Mouse (Mus musculus) heart, embryonic 13.5 days (tissue): ENCODE results near the gene Taf1a. TPM values are rescaled to one million over a fixed set of nuclear protein-coding genes. Genes with fewer than 3 reads are reported as not detected.
"Not testable (repeated sequence)": the region's sequence is repeated elsewhere in the genome, so short reads cannot be mapped to it uniquely, and the experiment has no call there.

Experiments
- ATAC-seq: fragments of 200-750 bp; cut with Nextera tagmentation; 2 replicates; pipeline ENCODE4 v1.8.0; 2017; ENCODE audit warnings: moderate TSS enrichment; ENCODE audit not compliant: insufficient number of reproducible peaks, low FRiP score, low TSS enrichment; ENCODE audit errors: extremely low read depth
- H3K27ac ChIP-seq: fragments of 300-500 bp; sonication (generic); replicated peaks from 2 replicates; pipeline ENCODE4 v1.5.1; 2015; ENCODE audit warnings: moderate library complexity, mild to moderate bottlenecking, inconsistent platforms
- H3K27me3 ChIP-seq: fragments of 300-500 bp; sonication (generic); replicated peaks from 2 replicates; pipeline ENCODE4 v1.6.1; 2015; ENCODE audit warnings: mild to moderate bottlenecking, inconsistent platforms
- H3K36me3 ChIP-seq: fragments of 300-500 bp; sonication (generic); 2 replicates; pipeline ENCODE4 v1.6.1; 2015; ENCODE audit warnings: mild to moderate bottlenecking, inconsistent platforms
- H3K4me1 ChIP-seq: fragments of 300-500 bp; sonication (generic); 2 replicates; pipeline ENCODE4 v1.6.1; 2015; ENCODE audit warnings: inconsistent platforms
- H3K4me2 ChIP-seq: fragments of 300-500 bp; sonication (generic); 2 replicates; pipeline ENCODE4 v1.6.1; 2015; ENCODE audit warnings: inconsistent platforms, mild to moderate bottlenecking, moderate library complexity
- H3K4me3 ChIP-seq: fragments of 300-500 bp; sonication (generic); 2 replicates; pipeline ENCODE4 v1.5.1; 2015; ENCODE audit warnings: moderate library complexity, mild to moderate bottlenecking, inconsistent platforms
- H3K9ac ChIP-seq: fragments of 300-500 bp; sonication (generic); 2 replicates; pipeline ENCODE4 v1.6.1; 2015; ENCODE audit warnings: inconsistent platforms, mild to moderate bottlenecking, moderate library complexity
- H3K9me3 ChIP-seq: fragments of 300-500 bp; sonication (generic); 2 replicates; pipeline ENCODE4 v1.6.1; 2016; ENCODE audit warnings: inconsistent platforms
- WGBS: fragments of 180-500 bp; shearing (Covaris S2); methylation state at CpG from one replicate; pipeline ENCODE4 v1.1.7; 2015; ENCODE audit warnings: mixed read lengths; 5-methylcytosine and 5-hydroxymethylcytosine counted together
- polyA plus RNA-seq: library from polyadenylated mRNA; unstranded; fragments of >200 nt; fragmentation: Nextera tagmentation; extraction: Ambion mirVana; gene quantifications from 2 replicates; pipeline ENCODE4 v1.2.1, GENCODE M21; 2015

Taf1a gene
- 13.5 and 13.8 TPM in 2 replicates for polyA plus RNA-seq

- peaks cover 22% of the 10 kb centered on the region for H3K36me3 ChIP-seq
- peak within 1 kb of the TSS; percentile 51; the same call in 1 of the 2 replicates for H3K27ac ChIP-seq
- H3K27me3 ChIP-seq = peaks cover 25% of the 10 kb centered on the region
- H3K4me2 ChIP-seq = peak within 1 kb of the TSS; percentile 90
- H3K4me1 ChIP-seq = peaks cover 10% of the 10 kb centered on the region
- 6% methylated on average over 44 of the region's 44 CpGs for WGBS
- H3K9ac ChIP-seq = peak within 1 kb of the TSS; percentile 80
- peak within 1 kb of the TSS; percentile 66 for H3K4me3 ChIP-seq
- peak; percentile 99 for ATAC-seq
- H3K9me3 ChIP-seq = no peaks in the 10 kb centered on the region
These were observed at the start of gene Taf1a for GRCm38 (mm10) chr1:183388426-183389406. Gene Taf1a, plus strand, starts transcription at chr1:183388981.

GRCm38 (mm10) chr1:183342902-183343301 is 45.9 kb upstream of the Taf1a start:
- 88% methylated on average over 1 of the region's 1 CpGs for WGBS
- not testable (repeated sequence) for H3K4me3 ChIP-seq, H3K4me2 ChIP-seq, H3K27me3 ChIP-seq, H3K27ac ChIP-seq, H3K9ac ChIP-seq, H3K9me3 ChIP-seq, ATAC-seq
- Histone ChIP-seq H3K36me3 (peaks cover 49% of the 10 kb centered on the region), H3K4me1 (peaks cover 14% of the 10 kb centered on the region)

- peaks cover 51% of the 10 kb centered on the region for H3K36me3 ChIP-seq
- no peaks in the 10 kb centered on the region for H3K9me3 ChIP-seq
These were observed 43.6 kb upstream of the Taf1a start for GRCm38 (mm10) chr1:183344886-183345816.

GRCm38 (mm10) chr1:183345817-183346195 is 43.0 kb upstream of the Taf1a start:
- Histone ChIP-seq H3K4me2 (peak overlapping the region; percentile 96), H3K4me3 (peak overlapping the region; percentile 79), H3K36me3 (peaks cover 51% of the 10 kb centered on the region), H3K27me3 (no peaks in the 10 kb centered on the region), H3K27ac (peak overlapping the region; percentile 81), H3K9me3 (no peaks in the 10 kb centered on the region), H3K9ac (peak overlapping the region; percentile 93), H3K4me1 (peaks cover 14% of the 10 kb centered on the region)
- no peak for ATAC-seq
- 5% methylated on average over 10 of the region's 10 CpGs for whole genome bisulfite sequencing

More at GRCm38 (mm10) chr1:183344886-183345816, 43.6 kb upstream of the Taf1a start:
- ATAC-seq = peak; percentile 99
- peak overlapping the region; percentile 81 for H3K27ac ChIP-seq
- no peaks in the 10 kb centered on the region for H3K27me3 ChIP-seq
- under 1% methylated on average over 72 of the region's 72 CpGs for WGBS
- peak overlapping the region; percentile 79 for H3K4me3 ChIP-seq
- peak overlapping the region; percentile 93 for H3K9ac ChIP-seq
- peaks cover 14% of the 10 kb centered on the region for H3K4me1 ChIP-seq
- peak overlapping the region; percentile 96 for H3K4me2 ChIP-seq

- H3K9me3 ChIP-seq = no peaks in the 10 kb centered on the region
- peaks cover 11% of the 10 kb centered on the region for H3K4me1 ChIP-seq
- ATAC-seq = no peak
- H3K27ac ChIP-seq = no peak overlapping the region
- no peaks in the 10 kb centered on the region for H3K27me3 ChIP-seq
- H3K4me2 ChIP-seq = no peak overlapping the region
- peaks cover 69% of the 10 kb centered on the region for H3K36me3 ChIP-seq
- no peak overlapping the region for H3K4me3 ChIP-seq
- H3K9ac ChIP-seq = no peak overlapping the region
- WGBS = 20% methylated on average over 6 of the region's 6 CpGs
These were observed 38.9 kb upstream of the Taf1a start for GRCm38 (mm10) chr1:183349840-183350239.

- 89% methylated on average over 3 of the region's 3 CpGs for WGBS
- H3K4me1 ChIP-seq = no peaks in the 10 kb centered on the region
- ATAC-seq = no peak
- H3K9me3 ChIP-seq = no peaks in the 10 kb centered on the region
- no peak overlapping the region for H3K4me3 ChIP-seq
- H3K27ac ChIP-seq = no peak overlapping the region
- H3K4me2 ChIP-seq = no peak overlapping the region
- H3K9ac ChIP-seq = no peak overlapping the region
- H3K36me3 ChIP-seq = peaks cover 89% of the 10 kb centered on the region
- H3K27me3 ChIP-seq = no peaks in the 10 kb centered on the region
These were observed 29.9 kb upstream of the Taf1a start for GRCm38 (mm10) chr1:183358901-183359300.

- no peak for ATAC-seq
- Histone ChIP-seq H3K9ac (no peak overlapping the region), H3K27ac (no peak overlapping the region), H3K36me3 (peaks cover 78% of the 10 kb centered on the region), H3K4me2 (no peak overlapping the region), H3K27me3 (no peaks in the 10 kb centered on the region), H3K9me3 (no peaks in the 10 kb centered on the region), H3K4me1 (peaks cover 2% of the 10 kb centered on the region; the same call in 1 of the 2 replicates), H3K4me3 (no peak overlapping the region)
- WGBS = 83% methylated on average over 5 of the region's 5 CpGs
These were observed 26.5 kb upstream of the Taf1a start for GRCm38 (mm10) chr1:183362301-183362700.

- peaks cover 72% of the 10 kb centered on the region for H3K36me3 ChIP-seq
- H3K9ac ChIP-seq = no peak overlapping the region
- ATAC-seq = no peak
- WGBS = 74% methylated on average over 14 of the region's 14 CpGs
- no peak overlapping the region for H3K4me2 ChIP-seq
- H3K27me3 ChIP-seq = no peaks in the 10 kb centered on the region
- no peak overlapping the region for H3K27ac ChIP-seq
- no peak overlapping the region for H3K4me3 ChIP-seq
- H3K9me3 ChIP-seq = no peaks in the 10 kb centered on the region
- peaks cover 8% of the 10 kb centered on the region for H3K4me1 ChIP-seq
These were observed 25.8 kb upstream of the Taf1a start for GRCm38 (mm10) chr1:183362729-183363576.

- H3K27me3 ChIP-seq = no peaks in the 10 kb centered on the region
- H3K9me3 ChIP-seq = no peaks in the 10 kb centered on the region
- WGBS = 83% methylated on average over 5 of the region's 5 CpGs
- H3K4me2 ChIP-seq = no peak overlapping the region
- H3K9ac ChIP-seq = no peak overlapping the region
- no peak overlapping the region for H3K4me3 ChIP-seq
- H3K27ac ChIP-seq = no peak overlapping the region
- H3K4me1 ChIP-seq = peaks cover 14% of the 10 kb centered on the region
- H3K36me3 ChIP-seq = peaks cover 66% of the 10 kb centered on the region
- no peak for ATAC-seq
These were observed 25.3 kb upstream of the Taf1a start for GRCm38 (mm10) chr1:183363577-183363867.

GRCm38 (mm10) chr1:183366361-183366760 is 22.4 kb upstream of the Taf1a start:
- peaks cover 19% of the 10 kb centered on the region for H3K4me1 ChIP-seq
- H3K9me3 ChIP-seq = no peaks in the 10 kb centered on the region
- H3K27me3 ChIP-seq = no peaks in the 10 kb centered on the region
- H3K4me2 ChIP-seq = no peak overlapping the region
- no peak overlapping the region for H3K9ac ChIP-seq
- H3K27ac ChIP-seq = no peak overlapping the region
- no peak overlapping the region for H3K4me3 ChIP-seq
- peaks cover 40% of the 10 kb centered on the region for H3K36me3 ChIP-seq
- 82% methylated on average over 5 of the region's 5 CpGs for WGBS
- no peak for ATAC-seq
